Mouse (Mus musculus) hindbrain, postnatal 0 days (tissue): ENCODE results near the gene Srp14. TPM values are rescaled to one million over a fixed set of nuclear protein-coding genes. Genes with fewer than 3 reads are reported as not detected.

Experiments
- ATAC-seq: fragments of 200-750 bp; cut with Nextera tagmentation; 2 replicates; pipeline ENCODE4 v1.8.0; 2017; ENCODE audit warnings: mild to moderate bottlenecking, moderate TSS enrichment, moderate library complexity
- DNase-seq: peaks from one replicate; pipeline ENCODE4 v3.0.0-alpha.2; 2015; ENCODE audit warnings: low spot score
- H3K27ac ChIP-seq: fragments of 300-500 bp; sonication (generic); 2 replicates; pipeline ENCODE4 v1.5.1; 2014; ENCODE audit warnings: mild to moderate bottlenecking
- H3K27me3 ChIP-seq: fragments of 300-500 bp; sonication (generic); 2 replicates; pipeline ENCODE4 v1.6.1; 2014; ENCODE audit warnings: low read length, mixed read lengths; ENCODE audit not compliant: insufficient read depth
- H3K36me3 ChIP-seq: fragments of 300-500 bp; sonication (generic); 2 replicates; pipeline ENCODE4 v1.6.1; 2014; ENCODE audit warnings: low read length, mixed read lengths; ENCODE audit not compliant: insufficient read depth
- H3K4me1 ChIP-seq: fragments of 300-500 bp; sonication (generic); 2 replicates; pipeline ENCODE4 v1.6.1; 2014; ENCODE audit warnings: antibody characterized with exemption, low read length, mixed read lengths; ENCODE audit not compliant: insufficient read depth
- H3K4me2 ChIP-seq: fragments of 300-500 bp; sonication (generic); 2 replicates; pipeline ENCODE4 v1.6.1; 2014; ENCODE audit warnings: low read depth, mild to moderate bottlenecking, low read length, moderate library complexity, mixed read lengths
- H3K4me3 ChIP-seq: fragments of 300-500 bp; sonication (generic); 2 replicates; pipeline ENCODE4 v1.5.1; 2014; ENCODE audit warnings: low read length
- H3K9ac ChIP-seq: fragments of 300-500 bp; sonication (generic); replicated peaks from 2 replicates; pipeline ENCODE4 v1.6.1; 2014; ENCODE audit warnings: mild to moderate bottlenecking, low read length, moderate library complexity, mixed read lengths
- H3K9me3 ChIP-seq: fragments of 300-500 bp; sonication (generic); 2 replicates; pipeline ENCODE4 v1.6.1; 2016; ENCODE audit warnings: low read length, mixed read lengths
- CTCF ChIP-seq: IDR thresholded peaks from 2 replicates; pipeline ENCODE4 v1.5.1; 2016; ENCODE audit warnings: antibody characterized with exemption, control low read depth, low read depth
- WGBS: fragments of 180-500 bp; shearing (Covaris S2); extraction: QIAGEN DNeasy Blood & Tissue Kit; methylation state at CpG from one replicate; pipeline ENCODE4 v1.1.7; 2014; 5-methylcytosine and 5-hydroxymethylcytosine counted together
- polyA plus RNA-seq: library from polyadenylated mRNA; unstranded; fragments of >200 nt; fragmentation: Nextera tagmentation; extraction: Ambion mirVana; gene quantifications from 2 replicates; pipeline ENCODE4 v1.2.1, GENCODE M21; 2015
- total RNA-seq: library from RNA; depleted of rRNA; stranded (reverse); fragments of >200 nt; gene quantifications from 2 replicates; pipeline ENCODE4 v1.2.3, GENCODE M21; 2014

Gene Srp14
- total and polyA plus RNA-seq, 2 experiments from 2014 or later, result 151 to 330 TPM

DNA sequence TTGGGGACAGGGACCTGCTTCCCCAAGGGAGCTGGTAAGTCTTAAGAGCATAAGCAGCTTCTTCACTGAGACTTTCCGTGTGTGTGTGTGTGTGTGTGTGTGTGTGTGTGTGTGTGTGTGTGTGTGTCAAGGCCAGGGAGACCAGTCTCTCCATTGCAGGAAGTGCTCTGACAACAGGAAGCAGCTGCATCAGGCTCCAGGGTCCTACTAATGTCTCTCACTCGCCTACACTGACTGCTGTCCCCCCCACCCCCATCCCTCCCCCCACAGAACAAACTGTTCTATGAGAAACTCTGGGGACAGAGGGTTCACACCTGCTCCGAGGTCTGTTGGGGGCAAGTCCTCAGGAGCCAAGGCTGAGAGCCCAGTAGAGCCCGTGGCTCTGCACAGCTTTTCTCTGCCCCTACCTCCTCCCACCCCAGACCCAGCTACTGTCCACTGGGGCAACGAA is 11.8 kb upstream of the Srp14 start:
- DNase-seq (no peak), ATAC-seq (peak; percentile 25; the same call in 1 of the 2 replicates)
- Histone ChIP-seq H3K27me3 (0 out of 2 replicates have a peak, but pooled peaks cover 2% of the 10 kb centered on the region), H3K27ac (no peak overlapping the region), H3K4me1 (no peaks in the 10 kb centered on the region), H3K9me3 (no peaks in the 10 kb centered on the region), H3K4me3 (no peak overlapping the region), H3K36me3 (no peaks in the 10 kb centered on the region), H3K9ac (no peak overlapping the region), H3K4me2 (no peak overlapping the region)
- 54% methylated on average over 4 of the region's 5 CpGs for WGBS
- TF ChIP-seq CTCF, result no peak

DNA sequence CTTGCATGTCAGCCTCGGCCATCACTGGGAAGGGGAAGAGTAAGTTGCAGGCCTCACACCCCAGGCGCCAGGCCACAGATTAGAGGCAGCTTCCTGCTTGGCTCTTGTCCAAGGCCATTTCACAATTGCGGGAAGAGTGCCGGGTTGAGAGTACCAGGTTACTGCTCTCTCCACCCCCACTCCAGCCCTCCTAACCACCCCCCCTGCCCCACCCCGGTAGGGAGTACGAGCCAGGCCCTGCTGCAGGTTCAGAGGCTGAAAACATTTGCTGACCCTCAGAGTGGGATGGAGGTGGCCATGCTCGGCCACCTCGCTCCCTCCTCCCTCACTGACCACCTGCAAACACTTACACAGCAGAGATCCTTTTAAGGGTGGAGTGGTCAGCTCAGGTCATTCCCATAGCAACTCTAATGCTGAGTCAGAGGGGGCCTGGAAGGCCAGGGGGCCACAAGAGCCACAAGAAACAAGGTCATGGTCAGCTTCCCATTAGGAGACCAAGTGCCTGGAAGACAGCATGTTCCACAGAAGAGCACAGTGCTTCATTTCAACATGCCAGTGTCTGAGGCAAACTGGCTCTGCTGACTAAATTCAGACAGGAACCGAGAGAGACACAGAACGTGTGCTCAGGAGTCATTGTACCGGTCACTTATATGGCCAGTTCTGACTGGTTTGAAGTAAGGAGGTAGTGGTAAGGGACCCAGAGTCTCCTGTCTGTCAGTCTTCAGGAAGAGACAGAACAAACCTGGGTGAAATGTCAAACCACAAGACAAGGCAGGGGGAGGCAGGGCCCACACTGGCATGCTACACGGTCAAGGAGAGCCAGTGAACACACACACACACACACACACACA is 11.0 kb upstream of the Srp14 start:
- ATAC-seq (peak; percentile 24; the same call in 1 of the 2 replicates), DNase-seq (peak; percentile 18)
- Histone ChIP-seq H3K36me3 (no peaks in the 10 kb centered on the region), H3K27me3 (0 out of 2 replicates have a peak, but pooled peaks cover 4% of the 10 kb centered on the region), H3K4me3 (no peak overlapping the region), H3K9ac (no peak overlapping the region), H3K9me3 (no peaks in the 10 kb centered on the region), H3K4me2 (no peak overlapping the region), H3K27ac (no peak overlapping the region), H3K4me1 (no peaks in the 10 kb centered on the region)
- TF ChIP-seq CTCF, result no peak
- 48% methylated on average over 12 of the region's 12 CpGs for WGBS

DNA sequence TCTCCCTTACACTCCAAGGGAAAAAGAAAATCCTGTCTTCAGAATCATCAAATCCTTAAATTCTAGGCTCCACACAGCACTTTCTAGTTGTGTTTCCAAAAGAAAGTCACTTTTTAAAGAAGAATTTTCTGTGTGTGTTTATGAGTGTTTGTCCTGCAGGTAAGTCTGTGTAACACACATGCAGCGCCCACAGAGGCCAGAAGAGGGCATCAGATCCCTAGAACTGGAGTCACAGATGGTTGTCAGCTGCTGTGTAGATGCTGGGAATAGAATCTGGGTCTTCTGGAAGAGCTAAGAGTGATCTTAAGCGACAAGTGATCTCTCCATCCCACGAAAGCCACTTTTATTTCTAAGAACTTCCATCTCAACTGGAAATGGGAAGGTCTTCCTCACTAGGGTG is 8.3 kb upstream of the Srp14 start:
- Histone ChIP-seq H3K27me3 (0 out of 2 replicates have a peak, but pooled peaks cover 4% of the 10 kb centered on the region), H3K9ac (no peak overlapping the region), H3K27ac (no peak overlapping the region), H3K4me2 (no peak overlapping the region), H3K4me3 (no peak overlapping the region), H3K36me3 (no peaks in the 10 kb centered on the region), H3K9me3 (no peaks in the 10 kb centered on the region), H3K4me1 (no peaks in the 10 kb centered on the region)
- 69% methylated on average over 3 of the region's 3 CpGs for WGBS
- DNase-seq, result no peak
- TF ChIP-seq CTCF, result peak; percentile 41
- ATAC-seq, result no peak

DNA sequence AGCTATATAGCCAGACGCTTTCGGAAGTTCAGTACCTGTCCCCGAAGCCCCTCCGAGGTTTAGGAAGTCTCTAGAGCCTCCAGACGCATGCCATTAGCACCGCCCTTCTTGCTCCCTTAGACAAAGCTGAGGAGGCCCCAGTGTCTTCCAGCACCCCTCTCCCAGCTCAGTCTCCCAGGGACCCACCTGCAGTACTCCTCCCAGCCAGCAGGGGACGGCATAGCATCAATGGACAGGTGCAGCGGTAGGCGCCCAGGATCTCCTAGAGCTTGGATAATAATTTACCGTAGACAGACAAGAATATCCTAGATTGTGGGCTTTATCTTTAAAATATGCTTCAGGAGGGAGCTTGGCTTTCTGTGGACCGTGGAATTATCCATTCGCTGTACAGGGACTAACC is 7.4 kb upstream of the Srp14 start:
- DNase-seq (peak; percentile 64), ATAC-seq (peak; percentile 50; the same call in 1 of the 2 replicates)
- Histone ChIP-seq H3K4me2 (no peak overlapping the region), H3K9me3 (no peaks in the 10 kb centered on the region), H3K4me1 (no peaks in the 10 kb centered on the region), H3K4me3 (no peak overlapping the region), H3K27ac (no peak overlapping the region), H3K27me3 (0 out of 2 replicates have a peak, but pooled peaks cover 4% of the 10 kb centered on the region), H3K36me3 (no peaks in the 10 kb centered on the region), H3K9ac (no peak overlapping the region)
- peak; percentile 99 for TF ChIP-seq CTCF
- WGBS, result 15% methylated on average over 12 of the region's 12 CpGs

DNA sequence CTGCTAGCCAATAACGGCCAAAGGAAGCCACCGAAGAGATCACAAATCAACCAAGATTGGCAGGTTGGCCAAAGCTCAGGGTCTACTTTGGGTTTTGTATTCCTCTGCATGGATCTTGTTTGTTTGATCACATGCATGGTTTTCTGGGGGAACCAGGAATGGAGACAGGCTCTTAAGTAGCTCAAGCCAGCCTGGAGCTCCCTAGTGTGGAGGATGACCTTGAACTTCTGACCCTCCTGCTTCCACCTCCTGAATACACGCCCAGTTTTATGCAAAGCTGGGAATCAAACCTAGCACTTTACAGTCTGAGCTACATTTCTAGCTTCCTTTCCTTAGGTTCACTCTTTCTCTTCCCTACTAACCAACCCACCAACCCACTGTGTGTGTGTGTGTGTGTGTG is 5.9 kb upstream of the Srp14 start:
- Histone ChIP-seq H3K27me3 (0 out of 2 replicates have a peak, but pooled peaks cover 4% of the 10 kb centered on the region), H3K4me2 (no peak overlapping the region), H3K4me3 (no peak overlapping the region), H3K27ac (no peak overlapping the region), H3K4me1 (no peaks in the 10 kb centered on the region), H3K9me3 (no peaks in the 10 kb centered on the region), H3K9ac (no peak overlapping the region), H3K36me3 (no peaks in the 10 kb centered on the region)
- 76% methylated on average over 3 of the region's 3 CpGs for WGBS
- no peak for TF ChIP-seq CTCF
- DNase-seq (no peak), ATAC-seq (no peak)

DNA sequence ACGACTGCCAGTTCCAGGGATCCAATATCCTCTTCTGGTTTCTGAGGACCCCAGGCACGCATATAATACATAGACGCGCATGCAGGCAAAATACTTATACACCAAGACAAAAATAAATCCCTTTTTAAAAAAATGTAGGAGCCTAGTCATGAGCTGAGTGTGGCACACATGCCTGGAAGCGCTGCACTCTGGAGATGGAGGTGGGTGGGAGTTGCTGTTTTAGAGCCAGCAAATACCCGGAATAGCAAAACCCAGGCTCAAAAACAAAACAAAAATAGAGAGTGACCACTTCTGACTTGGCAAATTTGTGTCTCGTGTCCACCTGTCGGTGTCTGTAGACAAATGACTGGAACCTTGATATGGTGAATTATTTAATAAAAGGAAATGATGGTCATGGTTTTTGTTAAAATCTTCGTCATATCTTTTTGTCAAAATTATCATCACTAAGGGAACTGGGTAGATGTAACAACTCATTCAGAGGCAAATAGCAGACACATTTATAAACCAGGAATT is 4.9 kb upstream of the Srp14 start:
- H3K4me1 ChIP-seq, result no peaks in the 10 kb centered on the region
- H3K4me2 ChIP-seq, result no peak overlapping the region
- H3K9ac ChIP-seq, result no peak overlapping the region
- H3K27me3 ChIP-seq, result 0 out of 2 replicates have a peak, but pooled peaks cover 4% of the 10 kb centered on the region
- no peaks in the 10 kb centered on the region for H3K9me3 ChIP-seq
- no peak for DNase-seq
- no peak overlapping the region for H3K4me3 ChIP-seq
- TF ChIP-seq CTCF, result no peak
- H3K36me3 ChIP-seq, result no peaks in the 10 kb centered on the region
- WGBS, result 82% methylated on average over 9 of the region's 9 CpGs
- no peak for ATAC-seq
- H3K27ac ChIP-seq, result no peak overlapping the region

DNA sequence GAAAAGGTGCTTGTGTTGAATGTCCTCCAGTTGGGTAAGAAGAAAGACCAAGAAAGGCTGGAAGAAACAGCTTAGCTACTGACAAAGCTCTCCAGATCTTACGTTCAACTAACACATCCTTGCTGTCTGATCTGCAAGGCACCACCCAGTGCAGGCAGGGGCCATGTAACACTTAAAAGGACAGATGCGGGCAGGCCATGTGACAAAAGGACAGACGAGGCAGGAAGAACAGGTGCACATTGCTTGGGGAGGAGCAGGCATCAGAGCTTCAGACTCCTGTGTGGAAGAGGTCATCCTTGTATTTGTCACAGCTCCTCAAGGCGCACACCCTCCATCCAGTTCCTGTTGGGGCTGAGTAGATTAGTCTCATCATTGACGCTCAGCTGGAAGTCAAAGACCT is 3.5 kb upstream of the Srp14 start:
- no peak for DNase-seq
- Histone ChIP-seq H3K9me3 (no peaks in the 10 kb centered on the region), H3K4me3 (no peak overlapping the region), H3K36me3 (no peaks in the 10 kb centered on the region), H3K27ac (no peak overlapping the region), H3K4me1 (peaks cover 7% of the 10 kb centered on the region), H3K9ac (no peak overlapping the region), H3K27me3 (0 out of 2 replicates have a peak, but pooled peaks cover 4% of the 10 kb centered on the region), H3K4me2 (no peak overlapping the region)
- no peak for TF ChIP-seq CTCF
- 84% methylated on average over 5 of the region's 5 CpGs for WGBS
- ATAC-seq, result no peak
